Mouse (Mus musculus) embryonic stem cell, embryonic (primary cell): ENCODE data around the gene Fgfr2.

Experiments used
- CTCF ChIA-PET, 4 experiments: fragments of 300-600 bp in 2 of 4; fragments of 350-600 bp in 2 of 4; sonication (Branson Sonifier 250); formaldehyde crosslinking; loops; one replicate each; lab custom pipeline; 2022; ENCODE audit warnings: inconsistent platforms in 2 of 4; lab: Charles Lee
- POLR2A ChIA-PET, 4 experiments: fragments of 300-600 bp in 2 of 4; fragments of 350-600 bp in 2 of 4; sonication (Branson Sonifier 250); formaldehyde crosslinking; loops; one replicate each; lab custom pipeline; 2022; ENCODE audit warnings: antibody characterized with exemption in 4 of 4, inconsistent platforms in 1 of 4; lab: Charles Lee

Fgfr2 gene

GRCm38 (mm10) chr7:132891561-132892310 lies 231.4 kb downstream of the Fgfr2 start:
- POLR2A ChIA-PET: interaction anchor here in 1 of 4 experiments (0.7 kb wide), 1 partner anchor 165 kb away, joined by 3 read pairs; no protein-coding TSS in a partner anchor
- CTCF ChIA-PET: interaction anchor here in 1 of 4 experiments (1.2 kb wide), 1 partner anchor 10 kb away, joined by 3 read pairs; no protein-coding TSS in a partner anchor

- ChIA-PET CTCF (interaction anchor here in 1 of 4 experiments (1.0 to 1.2 kb wide), 3 partner anchors 8 to 314 kb away, joined by 3 read pairs; partner anchors contain the start of gene Oat), POLR2A (interaction anchor here in 1 of 4 experiments (1.4 kb wide), 1 partner anchor 8 kb away, joined by 4 read pairs; no protein-coding TSS in a partner anchor)
Observed at GRCm38 (mm10) chr7:132890201-132890600, 232.9 kb downstream of the Fgfr2 start.

- ChIA-PET CTCF (interaction anchor here in 2 of 4 experiments (1.0 to 3.8 kb wide), 4 partner anchors 8 to 313 kb away, joined by 3 to 23 read pairs (median 5); partner anchors contain the start of gene Oat (in 1 of the 2)), POLR2A (interaction anchor here in 1 of 4 experiments (1.4 kb wide), 1 partner anchor 9 kb away, joined by 4 read pairs; no protein-coding TSS in a partner anchor)
Observed at GRCm38 (mm10) chr7:132889691-132890090, 233.5 kb downstream of the Fgfr2 start.

GRCm38 (mm10) chr7:132888518-132889249 lies 234.5 kb downstream of the Fgfr2 start:
- ChIA-PET POLR2A (interaction anchor here in 2 of 4 experiments (0.6 to 1.7 kb wide), 4 partner anchors 8 to 29 kb away, joined by 3 to 4 read pairs (median 4); partner anchors contain the start of gene Abraxas2 (in 1 of the 2)), CTCF (interaction anchor here in 3 of 4 experiments (0.5 to 3.8 kb wide), 4 partner anchors 9 to 936 kb away, joined by 3 to 23 read pairs (median 7); no protein-coding TSS in a partner anchor)

GRCm38 (mm10) chr7:132888052-132888451 lies 235.1 kb downstream of the Fgfr2 start:
- ChIA-PET POLR2A (interaction anchor here in 1 of 4 experiments (1.7 kb wide), 1 partner anchor 29 kb away, joined by 4 read pairs; the partner anchor contains the start of gene Abraxas2), CTCF (interaction anchor here in 2 of 4 experiments (1.6 to 3.8 kb wide), 3 partner anchors 9 to 232 kb away, joined by 7 to 23 read pairs (median 7); no protein-coding TSS in a partner anchor)

- ChIA-PET POLR2A (interaction anchor here in 2 of 4 experiments (0.6 to 1.7 kb wide), 3 partner anchors 23 to 61 kb away, joined by 3 to 4 read pairs (median 3); partner anchors contain the start of gene Abraxas2 (in 1 of the 2)), CTCF (interaction anchor here in 3 of 4 experiments (0.6 to 3.8 kb wide), 6 partner anchors 10 to 462 kb away, joined by 3 to 23 read pairs (median 4); no protein-coding TSS in a partner anchor)
Observed at GRCm38 (mm10) chr7:132887019-132887804, 235.9 kb downstream of the Fgfr2 start.

GRCm38 (mm10) chr7:132884031-132884430 lies 239.1 kb downstream of the Fgfr2 start:
- ChIA-PET CTCF (no interaction called here), POLR2A (no interaction called here)

GRCm38 (mm10) chr7:132882343-132882742 lies 240.8 kb downstream of the Fgfr2 start:
- CTCF ChIA-PET: interaction anchor here (0.6 to 3.7 kb wide), 14 partner anchors 8 to 623 kb away, joined by 3 to 15 read pairs (median 4); no protein-coding TSS in a partner anchor
- POLR2A ChIA-PET: interaction anchor here in 3 of 4 experiments (0.5 to 2.1 kb wide), 13 partner anchors 10 to 87 kb away, joined by 3 to 6 read pairs (median 3); partner anchors contain the start of gene Abraxas2 (in 2 of the 3)

- ChIA-PET POLR2A (interaction anchor here in 2 of 4 experiments (0.6 to 2.1 kb wide), 8 partner anchors 8 to 518 kb away, joined by 3 to 7 read pairs (median 3); partner anchors contain the start of gene Abraxas2 (in 1 of the 2)), CTCF (interaction anchor here in 1 of 4 experiments (3.7 kb wide), 1 partner anchor 17 kb away, joined by 15 read pairs; no protein-coding TSS in a partner anchor)
Observed at GRCm38 (mm10) chr7:132880276-132880675, 242.9 kb downstream of the Fgfr2 start.

- CTCF ChIA-PET: interaction anchor here in 1 of 4 experiments (1.0 kb wide), 1 partner anchor 64 kb away, joined by 3 read pairs; no protein-coding TSS in a partner anchor
Observed at GRCm38 (mm10) chr7:132875391-132876086, 247.6 kb downstream of the Fgfr2 start.

GRCm38 (mm10) chr7:132873043-132873442 lies 250.1 kb downstream of the Fgfr2 start:
- CTCF ChIA-PET: no interaction called here
- POLR2A ChIA-PET: interaction anchor here in 1 of 4 experiments (1.7 kb wide), 1 partner anchor 9 kb away, joined by 6 read pairs; no protein-coding TSS in a partner anchor

More at GRCm38 (mm10) chr7:132875391-132876086, 247.6 kb downstream of the Fgfr2 start:
- POLR2A ChIA-PET: interaction anchor here in 2 of 4 experiments (0.6 to 1.4 kb wide), 4 partner anchors 11 to 18 kb away, joined by 3 read pairs; partner anchors contain the start of gene Abraxas2 (in 1 of the 2)

- ChIA-PET POLR2A (interaction anchor here in 2 of 4 experiments (0.6 to 1.6 kb wide), 3 partner anchors 30 to 100 kb away, joined by 3 read pairs; no protein-coding TSS in a partner anchor), CTCF (no interaction called here)
Observed at GRCm38 (mm10) chr7:132866316-132866715, 256.8 kb downstream of the Fgfr2 start.

GRCm38 (mm10) chr7:132859042-132859958 lies 263.9 kb downstream of the Fgfr2 start, which contains the start of gene Abraxas2:
TSS of gene Abraxas2 (plus strand) at chr7:132859225.
- ChIA-PET POLR2A (interaction anchor here in 3 of 4 experiments (0.5 to 2.7 kb wide), 44 partner anchors 9 to 1299 kb away, joined by 3 to 19 read pairs (median 4); partner anchors contain the start of genes Edrf1 (in 2 of the 3), Bub3 (in 1 of the 3), Fam53b (in 1 of the 3) and Oat (in 1 of the 3)), CTCF (interaction anchor here (0.5 to 2.0 kb wide), 19 partner anchors 38 to 284 kb away, joined by 3 to 14 read pairs (median 4); partner anchors contain the start of gene Oat (in 1 of the 4))

GRCm38 (mm10) chr7:132858043-132858608 lies 265.0 kb downstream of the Fgfr2 start:
- POLR2A ChIA-PET: interaction anchor here in 3 of 4 experiments (0.7 to 2.7 kb wide), 29 partner anchors 10 to 282 kb away, joined by 3 to 19 read pairs (median 5); partner anchors contain the start of genes Fam53b (in 1 of the 3) and Oat (in 1 of the 3)
- CTCF ChIA-PET: interaction anchor here in 3 of 4 experiments (0.7 to 2.0 kb wide), 14 partner anchors 35 to 202 kb away, joined by 3 to 14 read pairs (median 6); no protein-coding TSS in a partner anchor
